Mouse (Mus musculus) embryo, embryonic 9.5 days (tissue): ENCODE measurements around the gene Flt3l.
"Not testable (repeated sequence)": the region's sequence is repeated elsewhere in the genome, so short reads cannot be mapped to it uniquely, and the experiment has no call there.

Experiments
- DNase-seq: peaks from one replicate; pipeline ENCODE4 v3.0.0-alpha.2; 2017; ENCODE audit errors: extremely low spot score

The Flt3l gene

DNA sequence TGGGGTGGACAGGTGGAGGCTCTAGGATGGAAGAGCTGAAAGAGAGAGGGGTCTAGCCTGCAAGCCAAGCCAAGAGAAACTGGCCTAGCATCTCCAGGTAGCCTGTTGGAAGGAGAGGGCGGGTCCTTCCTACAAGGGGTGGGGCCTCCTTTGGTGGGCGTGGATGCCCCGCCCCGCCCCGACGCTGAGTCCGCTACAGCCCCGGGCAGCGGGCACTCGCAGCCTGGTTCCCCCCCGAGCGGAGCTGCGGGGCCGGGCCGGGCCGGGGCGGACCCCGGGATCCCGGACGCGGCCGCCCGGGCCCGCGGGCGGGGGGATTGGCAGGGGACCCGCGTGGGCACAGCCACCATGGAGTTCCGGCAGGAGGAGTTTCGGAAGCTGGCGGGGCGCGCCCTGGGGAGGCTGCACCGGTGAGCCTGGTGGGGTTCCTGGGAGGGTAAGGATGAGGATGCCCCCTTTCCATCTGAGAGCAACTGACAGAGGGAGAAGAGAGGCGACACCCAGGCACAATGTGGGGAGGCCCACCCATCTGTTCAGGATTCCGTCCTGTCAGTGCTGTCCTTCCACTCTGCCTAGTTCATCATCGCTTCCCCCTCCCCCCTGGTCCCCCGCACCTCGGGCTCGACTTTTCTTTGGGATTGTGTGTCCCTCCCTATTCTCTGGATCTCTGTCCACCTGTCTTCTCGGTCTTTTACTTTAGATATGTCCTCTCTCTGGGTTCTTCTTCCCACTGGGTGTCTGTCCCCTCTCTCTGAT is 27.7 kb upstream of the Flt3l start, which contains the start of gene Slc17a7:
Slc17a7 (plus strand) TSS at position 215 of the 756 bp plus-strand sequence.
- no peak for DNase-seq

DNA sequence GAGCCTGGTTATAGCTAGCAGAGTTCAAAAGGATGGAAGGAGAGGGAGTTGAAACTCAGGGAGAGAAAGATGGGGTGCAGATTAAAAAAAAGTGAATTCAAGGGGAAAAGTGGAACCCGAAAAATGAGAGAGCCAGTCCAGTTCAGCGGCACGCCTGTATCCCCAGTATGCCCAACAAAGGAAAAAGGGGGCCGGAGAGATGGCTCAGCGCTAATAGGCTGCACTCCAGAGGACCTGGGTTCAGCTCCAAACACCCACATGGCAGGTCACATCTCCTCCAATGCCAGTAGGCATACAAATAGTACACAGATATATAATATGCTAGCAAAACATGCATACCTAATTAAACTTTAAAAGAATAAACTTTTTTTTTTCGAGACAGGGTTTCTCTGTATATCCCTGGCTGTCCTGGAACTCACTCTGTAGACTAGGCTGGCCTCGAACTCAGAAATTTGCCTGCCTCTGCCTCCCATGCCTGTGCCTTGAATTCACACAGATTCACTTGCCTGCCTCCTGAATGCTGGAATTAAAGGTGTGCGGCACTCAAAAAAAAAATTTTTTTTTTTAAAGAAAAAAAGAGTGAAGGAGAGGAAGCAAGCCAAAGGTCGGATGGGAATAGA is 26.9 kb upstream of the Flt3l start:
- DNase-seq = no peak

DNA sequence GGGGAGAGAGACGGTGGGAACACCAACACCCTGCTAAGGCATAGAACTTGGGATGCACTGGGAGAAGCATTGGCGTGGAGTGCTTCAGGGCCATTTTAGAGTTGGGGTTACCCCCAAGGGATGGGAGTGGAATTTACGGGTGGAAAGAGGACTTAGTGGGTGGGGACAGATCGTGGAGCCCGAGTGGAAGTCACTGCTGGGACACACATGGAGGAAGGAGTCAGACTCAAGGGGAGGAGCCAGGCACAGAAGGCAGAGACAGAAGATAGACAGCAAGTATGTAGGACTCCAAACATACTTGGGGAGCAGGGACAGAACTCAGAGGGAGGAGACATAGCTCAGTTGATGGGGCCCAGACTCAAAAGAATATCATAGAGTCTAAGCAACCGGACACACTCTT is 26.3 kb upstream of the Flt3l start:
- no peak for DNase-seq

DNA sequence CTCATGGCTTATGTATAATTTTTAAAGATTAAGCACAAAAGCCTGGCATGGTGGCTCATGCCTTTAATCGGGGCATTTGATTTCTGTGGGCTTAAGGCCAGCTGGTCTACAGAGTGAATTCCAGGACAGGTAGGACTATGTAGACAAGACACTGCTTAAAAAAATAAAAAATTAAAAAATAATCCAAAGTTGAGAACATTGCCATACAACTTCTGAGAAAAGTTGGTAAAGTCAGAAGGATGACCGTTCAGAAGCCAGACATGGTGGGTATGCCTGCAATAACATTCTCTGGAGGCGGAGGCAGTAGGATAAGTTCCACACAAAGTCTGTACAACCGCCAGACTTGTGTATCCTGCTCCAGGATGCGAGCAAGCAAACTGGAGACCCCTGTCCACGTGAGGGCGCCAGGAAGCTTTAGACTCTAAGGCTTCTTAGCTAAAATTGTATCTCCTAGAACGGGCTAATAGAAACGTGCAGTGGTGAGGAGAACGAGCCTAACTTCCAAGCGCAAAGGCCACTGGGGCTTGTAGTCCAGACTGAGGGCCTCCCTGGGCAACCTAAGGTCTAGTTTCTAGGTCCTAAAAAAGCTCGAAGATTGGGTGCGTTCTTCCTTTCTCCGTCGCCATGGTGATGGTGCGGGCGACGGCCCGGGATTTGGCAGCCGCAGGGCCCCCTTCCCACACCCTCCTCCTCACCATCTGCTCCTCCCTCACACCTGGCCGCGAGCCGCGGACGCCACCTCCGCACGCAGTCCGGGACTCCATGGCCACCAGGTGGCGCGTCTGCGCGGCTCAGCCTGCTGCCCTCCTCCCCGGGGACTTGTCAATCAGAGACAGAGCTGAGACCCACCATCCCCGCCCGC is 25.6 kb upstream of the Flt3l start:
- peak; percentile 91 for DNase-seq

DNA sequence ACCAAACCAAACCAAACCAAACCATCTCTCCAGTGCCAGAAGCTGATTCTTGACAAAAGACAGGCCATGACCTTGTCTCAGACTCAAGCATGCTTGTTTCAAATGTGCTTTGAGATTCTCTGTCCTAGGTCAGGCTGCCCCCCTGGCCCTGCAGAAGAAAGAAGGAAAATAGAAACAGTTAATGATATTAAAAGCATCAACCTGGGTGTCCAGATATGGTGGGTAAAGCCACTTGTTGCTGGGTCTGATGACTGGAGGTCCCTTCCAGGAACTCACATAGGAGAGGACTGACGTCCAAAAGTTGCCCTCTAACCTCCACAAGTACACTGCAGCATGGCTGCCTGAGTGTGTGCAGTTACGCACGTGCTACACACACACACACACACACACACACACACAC is 24.6 kb upstream of the Flt3l start:
- DNase-seq = no peak

DNA sequence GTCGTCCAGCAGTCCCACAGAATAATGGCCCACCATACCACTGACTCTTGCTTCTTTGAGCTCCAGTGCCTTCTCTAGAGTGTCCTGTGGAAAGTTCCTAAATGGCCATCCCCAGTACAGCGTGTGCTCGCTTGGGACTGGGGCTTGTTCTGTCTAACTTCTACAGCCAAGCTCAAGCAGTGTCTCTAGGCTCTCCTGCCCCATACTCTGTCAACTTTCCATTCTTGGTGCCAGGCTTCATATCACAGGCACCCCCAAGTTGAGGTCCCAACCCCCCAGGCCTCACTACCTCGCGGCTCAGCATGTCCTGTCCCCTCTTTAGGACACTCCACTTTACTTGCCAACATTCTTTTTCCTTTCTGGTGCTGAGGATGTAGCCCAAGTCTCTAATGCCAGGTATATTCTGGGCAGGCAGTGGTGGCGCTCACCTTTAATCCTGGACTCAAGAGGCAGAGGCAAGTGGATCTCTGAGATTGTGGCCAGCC is 24.1 kb upstream of the Flt3l start:
- no peak for DNase-seq

DNA sequence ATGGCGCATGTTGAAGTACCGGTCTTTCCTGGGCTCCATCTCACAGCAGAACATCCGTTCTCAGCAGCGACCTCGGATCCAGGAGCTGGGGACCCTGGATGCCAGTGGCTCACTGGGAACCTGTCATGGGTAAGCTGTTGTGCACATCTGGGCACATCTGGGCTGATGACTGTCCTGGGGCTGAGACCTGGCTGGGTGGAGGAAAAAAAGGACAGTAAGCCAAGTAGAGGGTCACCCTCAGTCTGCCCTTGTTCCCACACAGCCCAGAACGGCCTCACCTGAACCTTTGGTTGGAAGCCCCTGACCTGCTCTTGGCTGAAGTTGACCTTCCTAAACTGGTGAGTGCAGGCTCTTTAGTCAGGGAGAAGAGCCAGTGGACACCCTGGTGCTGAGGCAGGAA is 22.8 kb upstream of the Flt3l start:
- no peak for DNase-seq

DNA sequence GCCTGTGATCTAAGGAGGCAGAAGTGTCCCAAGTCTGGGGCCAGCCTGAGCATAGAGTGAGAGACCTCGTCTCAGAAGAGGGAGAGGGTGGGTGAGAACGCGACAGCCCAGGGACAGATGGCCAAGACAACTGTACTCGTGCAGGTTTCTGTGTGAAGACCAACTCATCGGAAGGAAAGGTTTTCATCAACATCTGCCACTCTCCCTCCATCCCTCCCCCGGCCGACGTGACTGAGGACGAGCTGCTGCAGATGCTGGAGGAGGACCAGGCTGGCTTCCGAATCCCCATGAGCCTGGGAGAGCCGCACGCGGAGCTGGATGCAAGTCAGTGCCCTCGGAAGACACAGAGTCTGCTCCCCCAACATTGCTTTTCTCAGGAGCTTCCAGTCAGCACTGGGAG is 21.2 kb upstream of the Flt3l start:
- DNase-seq = no peak

DNA sequence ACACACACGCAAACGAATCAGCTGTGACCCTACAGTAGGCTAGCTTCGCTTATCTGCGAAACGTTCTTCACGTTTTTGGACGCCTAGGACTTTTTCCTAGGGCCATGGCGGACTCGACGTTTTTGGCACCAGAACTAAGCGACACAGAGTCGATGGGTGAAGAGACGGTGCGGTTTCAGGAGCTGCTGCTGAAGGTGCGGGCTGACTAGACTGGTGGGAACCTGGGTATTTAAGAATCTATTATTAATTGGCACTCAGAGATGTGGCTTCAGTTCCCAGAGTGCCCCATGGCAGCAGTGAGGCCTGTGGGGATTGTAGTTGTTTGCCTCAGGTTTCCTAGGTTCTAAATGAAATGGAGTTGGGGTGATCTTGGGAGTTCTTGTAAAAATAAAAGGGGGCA is 20.0 kb upstream of the Flt3l start:
- DNase-seq = no peak

DNA sequence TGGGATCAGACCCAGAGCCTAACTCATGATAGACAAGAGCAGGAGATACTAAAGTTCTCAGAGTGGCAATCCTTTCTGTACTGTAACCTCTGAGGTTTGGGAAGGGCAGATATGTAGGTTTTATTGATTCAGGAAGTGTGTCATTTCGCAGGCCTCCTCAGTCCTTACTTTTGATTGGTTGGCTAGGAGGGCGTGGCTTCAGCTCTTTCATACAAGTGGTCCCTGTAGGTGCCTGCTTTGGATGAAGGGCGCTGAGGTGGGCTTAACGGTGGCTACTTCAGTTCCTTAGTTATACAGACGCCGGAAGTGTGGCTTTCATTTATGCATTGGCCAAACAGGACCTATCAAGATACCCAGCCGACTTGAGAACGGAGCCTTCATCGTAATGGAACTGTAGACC is 19.4 kb upstream of the Flt3l start:
- DNase-seq = no peak

DNA sequence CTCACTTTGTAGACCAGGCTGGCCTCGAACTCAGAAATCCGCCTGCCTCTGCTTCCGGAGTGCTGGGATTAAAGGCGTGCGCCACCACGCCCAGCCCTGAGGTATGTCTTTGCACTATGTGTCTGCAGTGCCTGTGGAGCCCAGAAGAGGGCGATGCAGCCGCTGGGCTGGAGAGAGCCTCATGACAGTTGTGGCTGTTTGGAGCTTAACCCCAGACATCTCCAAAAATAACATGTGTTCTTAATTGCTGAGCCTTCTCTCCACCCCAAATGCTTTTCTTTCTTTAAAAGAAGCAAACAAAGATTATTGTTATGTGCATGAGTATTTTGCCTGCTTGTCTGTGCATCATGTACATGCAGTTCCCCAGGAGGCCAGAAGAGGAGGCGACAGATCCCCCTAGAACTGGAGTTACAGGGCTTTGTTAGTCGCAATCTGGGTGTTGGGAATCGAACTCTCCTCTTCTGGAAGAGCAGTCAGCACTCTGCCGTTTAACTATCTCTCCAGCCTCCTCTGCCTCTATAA is 18.8 kb upstream of the Flt3l start:
- DNase-seq = no peak

DNA sequence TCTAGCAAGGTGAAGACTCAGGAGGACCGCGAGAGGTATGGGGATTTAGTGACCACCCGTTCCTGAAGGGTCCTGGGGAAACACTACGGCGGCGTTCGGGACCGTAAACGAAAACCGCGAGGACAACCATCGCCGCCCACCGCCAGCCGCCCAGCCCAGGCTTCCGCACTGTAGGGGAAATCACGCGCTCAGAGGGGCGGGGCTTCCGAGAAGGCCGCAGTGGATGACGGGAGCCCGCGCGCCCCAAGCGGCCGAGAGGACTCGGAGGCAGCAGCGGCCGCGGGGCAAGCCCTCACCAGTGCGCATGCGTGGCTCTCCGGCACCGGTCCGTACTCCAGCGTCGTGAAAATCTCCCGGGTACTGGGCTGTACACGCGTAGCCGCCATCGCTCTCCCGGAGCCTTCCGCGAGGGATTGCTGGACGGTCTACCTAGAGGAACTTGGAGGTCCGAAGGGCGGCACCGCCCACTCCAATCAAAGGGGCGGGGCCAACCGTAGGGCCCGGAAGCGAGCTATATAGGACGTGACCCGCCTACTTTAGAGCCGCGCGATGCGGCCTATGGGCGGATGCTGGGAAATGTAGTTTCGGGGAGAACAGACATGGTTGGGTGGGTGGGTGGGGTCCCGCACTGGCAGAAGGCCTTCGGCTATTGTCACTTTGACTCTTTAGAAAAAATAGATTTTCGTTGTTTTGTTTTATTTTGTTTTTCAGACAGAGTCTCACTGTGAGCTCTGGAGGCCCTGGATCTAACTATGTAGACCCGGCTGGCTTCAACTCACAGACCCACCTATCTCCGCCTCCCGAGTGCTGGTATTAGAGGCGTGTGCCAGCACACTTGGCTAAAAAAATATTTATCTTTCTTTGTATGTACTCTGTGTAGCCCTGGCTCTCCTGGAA is 18.1 kb upstream of the Flt3l start, which contains the start of the genes Pih1d1 and Aldh16a1:
Pih1d1 (plus strand) TSS at position 208 of the 897 bp plus-strand sequence.
Aldh16a1 (minus strand) TSS at position 489 of the 897 bp plus-strand sequence.
- peak; percentile 97 for DNase-seq

DNA sequence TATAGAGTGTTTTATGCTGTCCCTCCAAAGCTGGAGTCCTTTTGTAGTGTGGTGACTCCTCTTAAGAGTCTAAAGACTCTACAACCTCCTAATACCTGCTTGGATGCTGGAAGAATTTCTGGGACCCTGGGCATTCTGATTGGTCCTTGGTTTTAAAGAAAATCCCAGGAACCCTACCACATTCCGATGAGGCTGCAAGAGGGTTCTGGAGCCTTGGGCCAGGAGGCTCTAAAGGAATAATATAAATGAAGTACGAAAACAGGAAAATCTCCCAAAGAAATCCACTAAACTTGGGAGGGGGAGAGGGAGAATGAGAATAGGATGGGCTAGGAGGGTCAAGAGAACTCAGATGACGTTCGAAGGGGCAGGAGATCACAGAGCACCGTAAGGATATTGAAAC is 17.4 kb upstream of the Flt3l start:
- DNase-seq = no peak

DNA sequence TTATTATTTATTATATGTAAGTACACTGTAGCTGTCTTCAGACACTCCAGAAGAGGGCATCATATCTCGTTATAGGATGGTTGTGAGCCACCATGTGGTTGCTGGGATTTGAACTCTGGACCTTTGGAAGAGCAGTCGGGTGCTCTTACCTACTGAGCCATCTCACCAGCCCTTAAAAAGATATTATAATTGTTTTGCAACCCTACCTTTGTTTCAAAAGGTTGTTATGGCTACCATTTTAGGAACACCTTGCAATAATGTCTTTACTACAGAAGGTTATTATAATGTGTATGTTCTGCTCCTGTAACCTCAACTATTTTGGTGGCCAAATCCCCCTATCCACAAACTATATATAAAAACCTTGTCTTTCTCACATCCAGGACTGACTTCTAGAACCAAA is 16.8 kb upstream of the Flt3l start:
- DNase-seq = not testable (repeated sequence)

DNA sequence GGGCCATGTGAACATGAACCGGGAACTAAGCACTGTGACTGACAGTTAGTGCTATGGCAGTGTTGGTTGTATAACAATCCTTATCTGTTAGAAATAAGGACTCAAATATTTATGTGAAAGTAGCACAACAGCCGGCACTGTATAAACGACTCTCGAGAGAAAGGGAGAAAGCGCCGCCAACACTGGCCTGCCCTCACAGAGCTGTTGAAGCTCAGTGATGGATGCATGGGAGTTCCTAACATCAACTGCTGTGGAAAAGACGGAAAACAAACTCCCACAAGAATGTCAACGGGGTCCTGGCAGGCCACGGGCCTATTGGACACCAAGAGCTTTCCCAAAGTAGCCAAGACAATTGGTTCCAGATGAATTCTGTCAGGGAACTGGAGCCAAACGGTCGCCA is 15.1 kb upstream of the Flt3l start:
- no peak for DNase-seq

DNA sequence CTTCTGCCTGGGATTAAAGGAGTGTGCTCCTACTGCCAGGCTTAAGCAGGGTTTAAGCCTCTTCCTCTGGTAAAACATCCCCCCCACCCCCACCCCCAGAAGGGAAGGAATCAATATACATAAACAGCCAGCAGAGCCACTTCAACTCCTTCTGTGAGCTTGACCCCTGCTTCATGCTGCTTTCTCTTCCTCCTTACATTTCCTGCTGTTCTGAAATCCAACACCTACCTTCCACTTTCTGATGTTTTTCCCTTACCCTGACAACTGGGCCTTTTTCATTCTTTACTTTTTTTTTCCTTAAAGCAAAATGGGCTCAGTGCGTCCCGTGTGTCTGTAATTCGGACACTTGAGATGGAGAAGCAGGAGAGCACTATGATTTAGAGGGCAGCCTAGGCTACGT is 14.1 kb upstream of the Flt3l start:
- DNase-seq = no peak

DNA sequence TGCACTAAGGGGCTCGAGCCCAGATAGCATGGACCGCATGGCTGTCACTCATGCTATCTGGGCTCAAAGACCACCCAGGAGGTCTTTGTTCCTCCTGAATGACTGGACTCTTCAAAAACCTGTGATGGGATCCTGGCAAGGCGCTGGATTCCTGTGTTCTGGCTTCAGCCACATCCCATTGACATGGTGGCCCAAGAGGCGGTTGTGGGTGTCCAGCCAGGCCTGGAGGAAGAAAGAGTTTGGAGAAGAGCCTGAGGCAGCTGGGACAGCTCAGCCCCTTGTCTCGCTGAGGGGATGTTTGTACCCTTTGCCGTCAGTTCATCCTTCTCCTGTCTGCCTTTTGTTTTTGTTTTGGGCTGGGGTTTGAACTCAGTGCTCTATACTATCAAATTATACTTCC is 13.3 kb upstream of the Flt3l start:
- DNase-seq = no peak

DNA sequence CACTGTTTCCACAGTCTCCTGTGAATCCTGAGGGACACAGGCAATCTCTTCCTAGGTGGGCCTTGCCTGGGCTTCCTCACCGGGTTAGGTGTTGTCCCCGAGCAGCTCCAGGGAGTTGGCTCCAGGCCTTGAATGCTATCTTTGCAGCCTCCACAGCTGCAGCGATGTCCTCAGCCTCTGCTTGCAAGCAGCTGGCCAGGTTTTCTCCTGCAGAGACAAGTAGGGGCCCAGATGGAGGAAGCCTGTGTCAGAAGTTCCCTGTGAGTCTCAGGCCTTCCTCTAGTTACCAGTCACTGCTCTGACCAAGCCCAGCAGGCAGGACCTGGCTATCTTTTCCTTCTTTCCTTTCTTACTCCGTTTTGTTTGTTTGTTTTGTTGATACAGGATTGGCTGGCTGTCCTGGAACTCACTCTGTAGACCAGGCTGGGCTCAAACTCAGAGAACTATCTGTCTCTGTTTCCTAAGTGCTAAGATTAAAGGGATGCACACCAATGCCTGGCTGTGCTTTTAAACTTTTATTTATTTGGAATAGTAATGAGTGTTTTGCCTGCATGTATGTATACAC is 12.4 kb upstream of the Flt3l start:
- DNase-seq = no peak

DNA sequence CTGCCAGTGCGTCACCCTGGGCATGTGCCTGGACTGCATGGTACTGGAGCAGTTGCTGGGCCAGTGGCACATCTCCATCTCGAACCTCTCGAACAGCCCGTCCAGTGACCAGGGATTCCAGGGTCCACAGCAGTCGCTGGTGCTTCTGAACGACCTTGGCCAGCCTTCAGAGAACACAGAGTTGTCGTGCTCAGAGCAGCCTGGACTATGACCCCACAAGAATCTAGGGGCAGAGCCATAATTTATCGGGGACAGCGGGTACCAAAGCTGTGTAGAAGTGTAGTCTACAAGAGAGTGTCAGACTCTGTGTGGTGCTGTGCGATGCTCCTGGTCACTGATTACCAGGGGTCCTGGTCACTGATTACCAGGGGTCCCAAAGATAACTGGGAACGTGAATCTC is 11.7 kb upstream of the Flt3l start:
- DNase-seq = no peak

DNA sequence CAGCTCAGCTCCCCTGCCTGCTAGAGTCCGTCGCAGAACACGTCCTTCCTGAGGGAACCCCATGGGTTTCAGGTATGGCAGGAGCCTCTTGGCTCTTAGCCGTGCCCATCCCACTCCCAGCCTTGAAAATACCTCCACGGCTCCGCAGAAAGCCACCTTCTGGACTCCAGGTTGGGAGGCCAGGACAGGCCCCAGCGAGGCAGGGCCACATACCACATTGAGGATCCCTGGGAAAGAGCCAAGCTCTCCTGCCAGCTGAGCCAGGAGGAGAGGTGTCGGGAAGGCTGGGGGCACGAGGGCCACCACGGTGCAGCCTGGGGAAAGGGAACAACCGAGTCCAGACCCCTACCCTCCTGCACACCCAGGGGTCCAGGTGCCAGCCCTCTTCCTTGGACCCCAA is 11.0 kb upstream of the Flt3l start:
- no peak for DNase-seq

DNA sequence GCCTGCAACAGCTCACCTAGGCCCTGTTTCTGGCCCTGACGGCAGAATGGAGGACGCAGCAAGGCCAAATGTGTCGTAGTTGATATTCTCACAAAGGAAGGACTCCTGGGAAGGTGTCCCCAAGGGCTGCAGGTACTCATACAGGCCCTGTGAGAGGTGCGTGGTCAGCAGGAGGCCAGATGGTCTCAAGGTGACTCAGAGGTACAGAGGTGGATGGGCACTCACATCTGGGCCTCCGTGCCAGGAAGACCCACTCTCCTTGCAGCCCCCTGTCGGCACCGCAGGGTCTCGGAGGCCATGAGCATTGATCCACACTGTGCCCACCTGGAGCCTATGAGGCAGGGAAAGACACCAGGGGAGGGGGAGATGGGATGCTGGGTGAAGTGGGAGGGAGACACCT is 9.2 kb upstream of the Flt3l start:
- DNase-seq = no peak
